Mouse (Mus musculus) forebrain, postnatal 0 days (tissue): ENCODE measurements around the gene Dcun1d3. TPM values are rescaled to one million over a fixed set of nuclear protein-coding genes. Genes with fewer than 3 reads are reported as not detected.

Source experiments
- ATAC-seq: fragments of 200-750 bp; cut with Nextera tagmentation; 2 replicates; pipeline ENCODE4 v1.8.0; 2017; ENCODE audit warnings: mild to moderate bottlenecking, moderate library complexity
- DNase-seq: peaks from one replicate; pipeline ENCODE4 v3.0.0-alpha.2; 2015
- H3K27ac ChIP-seq: fragments of 300-500 bp; sonication (generic); 2 replicates; pipeline ENCODE4 v1.5.1; 2014; ENCODE audit warnings: low read depth, mild to moderate bottlenecking, antibody characterized with exemption, low read length, moderate library complexity, mixed read lengths
- H3K27me3 ChIP-seq: fragments of 300-500 bp; sonication (generic); 2 replicates; pipeline ENCODE4 v1.6.1; 2014; ENCODE audit warnings: mild to moderate bottlenecking, low read length, mixed read lengths; ENCODE audit not compliant: insufficient read depth
- H3K36me3 ChIP-seq: fragments of 300-500 bp; sonication (generic); 2 replicates; pipeline ENCODE4 v1.6.1; 2014; ENCODE audit warnings: mild to moderate bottlenecking, moderate library complexity; ENCODE audit not compliant: insufficient read depth
- H3K4me1 ChIP-seq: fragments of 300-500 bp; sonication (generic); 2 replicates; pipeline ENCODE4 v1.6.1; 2014; ENCODE audit warnings: antibody characterized with exemption; ENCODE audit not compliant: insufficient read depth
- H3K4me2 ChIP-seq: fragments of 300-500 bp; sonication (generic); 2 replicates; pipeline ENCODE4 v1.6.1; 2014; ENCODE audit warnings: low read depth, mild to moderate bottlenecking, moderate library complexity
- H3K4me3 ChIP-seq: fragments of 300-500 bp; sonication (generic); 2 replicates; pipeline ENCODE4 v1.5.1; 2014; ENCODE audit warnings: low read depth, low read length, mixed read lengths
- H3K9ac ChIP-seq: fragments of 300-500 bp; sonication (generic); 2 replicates; pipeline ENCODE4 v1.6.1; 2014; ENCODE audit warnings: mild to moderate bottlenecking
- H3K9me3 ChIP-seq: fragments of 300-500 bp; sonication (generic); 2 replicates; pipeline ENCODE4 v1.6.1; 2016; ENCODE audit warnings: low read length
- CTCF ChIP-seq: sonication (generic); IDR thresholded peaks from 2 replicates; pipeline ENCODE4 v1.5.1; 2016; ENCODE audit warnings: antibody characterized with exemption, control low read depth, low read depth
- WGBS: fragments of 180-500 bp; shearing (Covaris S2); extraction: QIAGEN DNeasy Blood & Tissue Kit; methylation state at CpG from one replicate; pipeline ENCODE4 v1.1.7; 2014; 5-methylcytosine and 5-hydroxymethylcytosine counted together
- polyA plus RNA-seq: library from polyadenylated mRNA; unstranded; fragments of >200 nt; fragmentation: Nextera tagmentation; extraction: Ambion mirVana; gene quantifications from 2 replicates; pipeline ENCODE4 v1.2.1, GENCODE M21; 2015
- total RNA-seq: library from RNA; depleted of rRNA; stranded (reverse); fragments of >200 nt; gene quantifications from 2 replicates; pipeline ENCODE4 v1.2.3, GENCODE M21; 2014

Dcun1d3 gene
- total and polyA plus RNA-seq, 2 experiments from 2014 or later = 9.0 to 14.6 TPM

- no peak for DNase-seq
- 0 out of 2 replicates have a peak, but pooled peaks cover 2% of the 10 kb centered on the region for H3K36me3 ChIP-seq
- H3K9ac ChIP-seq = no peak overlapping the region
- no peaks in the 10 kb centered on the region for H3K27me3 ChIP-seq
- no peaks in the 10 kb centered on the region for H3K9me3 ChIP-seq
- no peak overlapping the region for H3K4me3 ChIP-seq
- ATAC-seq = no peak
- H3K27ac ChIP-seq = no peak overlapping the region
- H3K4me1 ChIP-seq = no peaks in the 10 kb centered on the region
- H3K4me2 ChIP-seq = no peak overlapping the region
- WGBS = 73% methylated on average over 5 of the region's 5 CpGs
- no peak for TF ChIP-seq CTCF
These were observed 45.4 kb downstream of the Dcun1d3 start for GRCm38 (mm10) chr7:119850737-119851136.

GRCm38 (mm10) chr7:119849096-119849495 is 47.0 kb downstream of the Dcun1d3 start:
- Histone ChIP-seq H3K27me3 (no peaks in the 10 kb centered on the region), H3K27ac (no peak overlapping the region), H3K9ac (no peak overlapping the region), H3K4me3 (no peak overlapping the region), H3K4me2 (no peak overlapping the region), H3K4me1 (no peaks in the 10 kb centered on the region), H3K36me3 (no peaks in the 10 kb centered on the region), H3K9me3 (no peaks in the 10 kb centered on the region)
- peak; percentile 80 for DNase-seq
- WGBS = 0% methylated on average over 1 of the region's 1 CpGs
- ATAC-seq = peak; percentile 43; the same call in 1 of the 2 replicates
- TF ChIP-seq CTCF = peak; percentile 96

- no peak overlapping the region for H3K27ac ChIP-seq
- no peak for DNase-seq
- no peak for TF ChIP-seq CTCF
- no peaks in the 10 kb centered on the region for H3K9me3 ChIP-seq
- ATAC-seq = no peak
- no peak overlapping the region for H3K4me3 ChIP-seq
- no peak overlapping the region for H3K9ac ChIP-seq
- WGBS = 91% methylated on average over 2 of the region's 2 CpGs
- no peaks in the 10 kb centered on the region for H3K36me3 ChIP-seq
- H3K4me2 ChIP-seq = no peak overlapping the region
- H3K4me1 ChIP-seq = no peaks in the 10 kb centered on the region
- H3K27me3 ChIP-seq = no peaks in the 10 kb centered on the region
These were observed 48.7 kb downstream of the Dcun1d3 start for GRCm38 (mm10) chr7:119847396-119847795.

GRCm38 (mm10) chr7:119845541-119845940 is 50.6 kb downstream of the Dcun1d3 start:
- 90% methylated on average over 2 of the region's 2 CpGs for WGBS
- no peaks in the 10 kb centered on the region for H3K4me1 ChIP-seq

GRCm38 (mm10) chr7:119841820-119842449 is 54.2 kb downstream of the Dcun1d3 start:
- WGBS = 95% methylated on average over 4 of the region's 4 CpGs
- no peak for ATAC-seq
- no peak for DNase-seq

More at GRCm38 (mm10) chr7:119845541-119845940, 50.6 kb downstream of the Dcun1d3 start:
- DNase-seq (no peak), ATAC-seq (no peak)
- Histone ChIP-seq H3K4me3 (no peak overlapping the region), H3K27ac (no peak overlapping the region), H3K4me2 (no peak overlapping the region), H3K9me3 (no peaks in the 10 kb centered on the region), H3K36me3 (no peaks in the 10 kb centered on the region), H3K9ac (no peak overlapping the region), H3K27me3 (no peaks in the 10 kb centered on the region)
- TF ChIP-seq CTCF = no peak

GRCm38 (mm10) chr7:119835996-119836777 is 59.9 kb downstream of the Dcun1d3 start:
- no peak overlapping the region for H3K9ac ChIP-seq
- H3K27me3 ChIP-seq = no peaks in the 10 kb centered on the region
- no peaks in the 10 kb centered on the region for H3K9me3 ChIP-seq
- no peaks in the 10 kb centered on the region for H3K4me1 ChIP-seq
- ATAC-seq (no peak), DNase-seq (no peak)
- H3K4me2 ChIP-seq = no peak overlapping the region
- no peak overlapping the region for H3K27ac ChIP-seq
- no peaks in the 10 kb centered on the region for H3K36me3 ChIP-seq
- 97% methylated on average over 4 of the region's 4 CpGs for WGBS
- no peak overlapping the region for H3K4me3 ChIP-seq
- TF ChIP-seq CTCF = no peak

More at GRCm38 (mm10) chr7:119841820-119842449, 54.2 kb downstream of the Dcun1d3 start:
- H3K4me2 ChIP-seq = no peak overlapping the region
- no peaks in the 10 kb centered on the region for H3K27me3 ChIP-seq
- no peak overlapping the region for H3K4me3 ChIP-seq
- no peaks in the 10 kb centered on the region for H3K4me1 ChIP-seq
- H3K36me3 ChIP-seq = no peaks in the 10 kb centered on the region
- TF ChIP-seq CTCF = no peak
- no peak overlapping the region for H3K9ac ChIP-seq
- H3K27ac ChIP-seq = no peak overlapping the region
- H3K9me3 ChIP-seq = no peaks in the 10 kb centered on the region

GRCm38 (mm10) chr7:119835371-119835770 is 60.7 kb downstream of the Dcun1d3 start:
- no peaks in the 10 kb centered on the region for H3K4me1 ChIP-seq
- H3K27ac ChIP-seq = no peak overlapping the region
- H3K27me3 ChIP-seq = no peaks in the 10 kb centered on the region
- WGBS = 97% methylated on average over 1 of the region's 1 CpGs
- no peak overlapping the region for H3K9ac ChIP-seq
- H3K9me3 ChIP-seq = no peaks in the 10 kb centered on the region
- H3K4me2 ChIP-seq = no peak overlapping the region
- no peak for DNase-seq
- ATAC-seq = no peak
- H3K4me3 ChIP-seq = no peak overlapping the region
- TF ChIP-seq CTCF = no peak
- H3K36me3 ChIP-seq = no peaks in the 10 kb centered on the region
